Mouse (Mus musculus) heart, adult 2 months (tissue): Measurements from ENCODE around the gene S100a13. TPM values are rescaled to one million over a fixed set of nuclear protein-coding genes. Genes with fewer than 3 reads are reported as not detected.

Source experiments
- DNase-seq, 2 experiments: peaks; one replicate each; pipeline ENCODE4 v3.0.0; 2021
- H3K27ac ChIP-seq: fragments of 200-600 bp; 2 replicates; pipeline ENCODE4 v1.8.1; 2022
- H3K27me3 ChIP-seq: fragments of 200-500 bp; 2 replicates; pipeline ENCODE4 v1.6.1; 2012; ENCODE audit warnings: mild to moderate bottlenecking, low read length, inconsistent platforms, mixed read lengths; ENCODE audit not compliant: control insufficient read depth, insufficient read depth
- H3K36me3 ChIP-seq: fragments of 200-500 bp; 2 replicates; pipeline ENCODE4 v1.6.1; 2012; ENCODE audit warnings: low read length, inconsistent platforms; ENCODE audit not compliant: control insufficient read depth, insufficient read depth
- H3K4me1 ChIP-seq: fragments of 200-500 bp; 2 replicates; pipeline ENCODE4 v1.6.1; 2011; ENCODE audit warnings: low read length; ENCODE audit not compliant: control insufficient read depth, insufficient read depth
- H3K4me3 ChIP-seq: fragments of 200-600 bp; 2 replicates; pipeline ENCODE4 v1.8.1; 2022
- H3K79me2 ChIP-seq: fragments of 200-500 bp; replicated peaks from 2 replicates; pipeline ENCODE4 v1.6.1; 2012; ENCODE audit warnings: mild to moderate bottlenecking, inconsistent platforms, low read length, moderate library complexity, mixed read lengths; ENCODE audit not compliant: control insufficient read depth, insufficient read depth
- H3K9ac ChIP-seq: fragments of 200-500 bp; 2 replicates; pipeline ENCODE4 v1.6.1; 2012; ENCODE audit warnings: low read depth, mild to moderate bottlenecking, control low read depth, inconsistent platforms, low read length, mixed read lengths
- CTCF ChIP-seq: fragments of 200-600 bp; IDR thresholded peaks from 2 replicates; pipeline ENCODE4 v1.8.1; 2022; ENCODE audit warnings: antibody characterized with exemption, mild to moderate bottlenecking, moderate library complexity
- EP300 ChIP-seq: fragments of 200-500 bp; IDR thresholded peaks from 2 replicates; pipeline ENCODE4 v1.6.1; 2011; ENCODE audit warnings: low read depth, low read length, control low read depth; ENCODE audit not compliant: insufficient read depth
- POLR2A ChIP-seq: fragments of 200-500 bp; IDR thresholded peaks from 2 replicates; pipeline ENCODE4 v1.6.1; 2011; ENCODE audit warnings: mild to moderate bottlenecking, low read depth, low read length, control low read depth; ENCODE audit not compliant: insufficient read depth
- WGBS: fragments of 180-500 bp; shearing (Covaris S2); methylation state at CpG from one replicate; pipeline ENCODE4 v1.1.7; 2018; 5-methylcytosine and 5-hydroxymethylcytosine counted together
- intact Hi-C: fragments of 180-260 bp; cut with DNase I; formaldehyde crosslinking; loops from one replicate; pipeline ENCODE4 v1.15.1; 2025
- polyA plus RNA-seq: library from polyadenylated mRNA; depleted of rRNA; stranded (reverse); fragments of >200 nt; gene quantifications from 2 replicates; pipeline ENCODE4 v1.2.3, GENCODE M21; 2012
- total RNA-seq, 2 experiments: library from RNA; stranded (reverse); gene quantifications; 2 replicates each; pipeline ENCODE4 v1.2.3; 2021

S100a13 gene
- total and polyA plus RNA-seq, 3 experiments = 28.3 to 56.7 (median 29.6) TPM

- no peaks in the 10 kb centered on the region for H3K36me3 ChIP-seq
- no peak overlapping the region for H3K4me3 ChIP-seq
- no peak overlapping the region for H3K27ac ChIP-seq
- TF ChIP-seq POLR2A (no peak), CTCF (no peak), EP300 (no peak)
- H3K27me3 ChIP-seq = peaks cover 4% of the 10 kb centered on the region
- no peaks in the 10 kb centered on the region for H3K4me1 ChIP-seq
- 90% methylated on average over 10 of the region's 10 CpGs for WGBS
- no peak overlapping the region for H3K9ac ChIP-seq
- intact Hi-C loops = loop anchor here (5.0 to 10.0 kb wide), 2 partner anchors 173 to 245 kb away; partner anchors contain the start of gene Gatad2b
- H3K79me2 ChIP-seq = no peaks in the 10 kb centered on the region; the same call in 1 of the 2 replicates
- no peak for DNase-seq
Measured at GRCm38 (mm10) chr3:90467618-90468300, 46.5 kb upstream of the S100a13 start.

GRCm38 (mm10) chr3:90472213-90472612, 42.0 kb upstream of the S100a13 start:
- H3K27ac ChIP-seq = no peak overlapping the region
- TF ChIP-seq POLR2A (no peak), EP300 (no peak), CTCF (peak; percentile 81)
- peaks cover 4% of the 10 kb centered on the region for H3K36me3 ChIP-seq
- 0 out of 2 replicates have a peak, but pooled peaks cover 1% of the 10 kb centered on the region for H3K79me2 ChIP-seq
- H3K9ac ChIP-seq = no peak overlapping the region
- peaks cover 3% of the 10 kb centered on the region for H3K4me1 ChIP-seq
- peak in 1 of 2 experiments; percentile 50 for DNase-seq
- 12% methylated on average over 3 of the region's 3 CpGs for WGBS
- no peaks in the 10 kb centered on the region for H3K27me3 ChIP-seq
- no peak overlapping the region for H3K4me3 ChIP-seq
- intact Hi-C loops = no loop called here

- intact Hi-C loops = no loop called here
Measured at GRCm38 (mm10) chr3:90475151-90475830, 38.9 kb upstream of the S100a13 start.

GRCm38 (mm10) chr3:90475831-90476611, 38.2 kb upstream of the S100a13 start, which contains the start of gene Ilf2:
Ilf2 (plus strand) TSS chr3:90476126.
- H3K4me1 ChIP-seq = peaks cover 3% of the 10 kb centered on the region
- intact Hi-C loops = loop anchor here (2.0 kb wide), 1 partner anchor 33 kb away; the partner anchor contains the start of gene Chtop
- H3K27me3 ChIP-seq = no peaks in the 10 kb centered on the region
- H3K4me3 ChIP-seq = peak within 1 kb of the TSS; percentile 63
- DNase-seq = peak; percentile 92 to 97
- 0 out of 2 replicates have a peak, but pooled peaks cover 1% of the 10 kb centered on the region for H3K79me2 ChIP-seq
- under 1% methylated on average over 45 of the region's 45 CpGs for WGBS
- H3K36me3 ChIP-seq = peaks cover 11% of the 10 kb centered on the region
- peak; percentile 90 for TF ChIP-seq POLR2A
- TF ChIP-seq EP300 = peak; percentile 96
- peak; percentile 56 for TF ChIP-seq CTCF
- peak within 1 kb of the TSS; percentile 70 for H3K27ac ChIP-seq
- peak within 1 kb of the TSS; percentile 91 for H3K9ac ChIP-seq

More at GRCm38 (mm10) chr3:90475151-90475830, 38.9 kb upstream of the S100a13 start:
- 31% methylated on average over 16 of the region's 16 CpGs for WGBS
- peaks cover 8% of the 10 kb centered on the region for H3K36me3 ChIP-seq
- no peak for TF ChIP-seq POLR2A
- no peak for TF ChIP-seq CTCF
- TF ChIP-seq EP300 = no peak
- no peak overlapping the region for H3K27ac ChIP-seq
- DNase-seq = no peak
- H3K9ac ChIP-seq = no peak overlapping the region
- H3K79me2 ChIP-seq = 0 out of 2 replicates have a peak, but pooled peaks cover 1% of the 10 kb centered on the region
- H3K27me3 ChIP-seq = no peaks in the 10 kb centered on the region
- peaks cover 3% of the 10 kb centered on the region for H3K4me1 ChIP-seq
- peak overlapping the region; percentile 35 for H3K4me3 ChIP-seq

GRCm38 (mm10) chr3:90486998-90487397, 27.2 kb upstream of the S100a13 start:
- Histone ChIP-seq H3K27ac (no peak overlapping the region), H3K4me3 (no peak overlapping the region), H3K79me2 (no peaks in the 10 kb centered on the region), H3K9ac (no peak overlapping the region), H3K36me3 (peaks cover 4% of the 10 kb centered on the region), H3K4me1 (peaks cover 1% of the 10 kb centered on the region), H3K27me3 (no peaks in the 10 kb centered on the region)
- WGBS = 47% methylated on average over 5 of the region's 5 CpGs
- TF ChIP-seq EP300 = no peak
- no peak for TF ChIP-seq POLR2A
- no peak for TF ChIP-seq CTCF
- intact Hi-C loops = no loop called here
- DNase-seq = no peak
